Mouse (Mus musculus) embryonic fibroblast, embryonic 13.5 days (primary cell): ENCODE results near the gene Bag3.

Experiments
- CTCF ChIP-seq: IDR thresholded peaks from 2 replicates; pipeline ENCODE4 v1.5.1; 2011; ENCODE audit warnings: mild to moderate bottlenecking, control low read depth, low read length, moderate library complexity, borderline replicate concordance; ENCODE audit not compliant: insufficient read depth
- POLR2A ChIP-seq: IDR thresholded peaks from 2 replicates; pipeline ENCODE4 v1.6.1; 2011; ENCODE audit warnings: low read depth, mild to moderate bottlenecking, control low read depth, low read length, moderate library complexity

DNA sequence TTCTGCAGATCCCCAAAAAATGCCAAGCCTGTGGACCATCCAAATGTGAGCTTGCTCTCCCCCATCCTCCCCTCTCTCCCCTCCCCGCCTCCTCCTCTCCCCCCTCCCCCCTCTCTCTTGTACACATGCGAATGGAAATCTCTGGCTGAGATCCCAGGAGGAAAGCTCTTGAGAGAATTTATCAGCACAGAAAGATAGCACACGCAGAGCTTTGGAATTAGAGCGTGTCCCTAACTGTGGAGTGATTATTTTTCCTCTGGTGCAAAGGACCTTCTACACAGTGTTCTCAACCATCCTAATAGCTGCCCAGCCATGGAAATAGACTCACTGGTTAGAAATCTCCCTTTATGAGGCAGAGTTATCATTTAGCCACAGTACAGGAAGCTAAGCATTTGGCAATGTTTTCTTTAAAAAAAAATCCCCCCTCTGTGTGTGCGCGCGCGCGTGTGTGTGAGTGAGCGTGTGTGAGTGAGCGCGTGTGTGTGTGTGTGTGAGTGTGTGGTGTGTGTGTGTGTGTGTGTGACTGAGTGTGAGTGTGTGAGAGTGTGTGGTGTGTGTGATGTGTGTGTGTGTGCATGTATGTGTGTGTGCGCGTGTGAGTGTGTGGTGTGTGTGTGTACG, 58.6 kb downstream of the Bag3 start:
- TF ChIP-seq CTCF (no peak), POLR2A (no peak)
